Mouse (Mus musculus) thymus, postnatal 0 days (tissue): Measurements from ENCODE around the gene Scgb1b10. TPM values are rescaled to one million over a fixed set of nuclear protein-coding genes. Genes with fewer than 3 reads are reported as not detected.
"Not testable (repeated sequence)": the region's sequence is repeated elsewhere in the genome, so short reads cannot be mapped to it uniquely, and the experiment has no call there.

Experiments
- DNase-seq: peaks from one replicate; pipeline ENCODE4 v3.0.0-alpha.2; 2015; ENCODE audit warnings: low spot score
- polyA plus RNA-seq: library from polyadenylated mRNA; unstranded; fragments of >200 nt; fragmentation: Nextera tagmentation; extraction: Ambion mirVana; gene quantifications from 2 replicates; pipeline ENCODE4 v1.2.1, GENCODE M21; 2015

Gene Scgb1b10
- polyA plus RNA-seq, result not detected in 2 replicates

GRCm38 (mm10) chr7:32100553-32100952 is at the start of gene Scgb1b10:
Gene Scgb1b10, plus strand, starts transcription at chr7:32100853.
- DNase-seq, result not testable (repeated sequence)

Other genes with a start within 250 kb of the Scgb1b10 start
- not detected in 2 replicates for gene Scgb2b11, start 110.3 kb downstream of the Scgb1b10 start, polyA plus RNA-seq
- not detected in 2 replicates for gene Scgb1b11, start 122.0 kb downstream of the Scgb1b10 start, polyA plus RNA-seq
- gene Scgb2b12, start 226.4 kb downstream of the Scgb1b10 start, polyA plus RNA-seq, result not detected in 2 replicates
- not detected in 2 replicates for gene Scgb1b12, start 233.3 kb downstream of the Scgb1b10 start, polyA plus RNA-seq